Mouse (Mus musculus): ENCODE data around the gene Klf12. TPM values are rescaled to one million over a fixed set of nuclear protein-coding genes. Genes with fewer than 3 reads are reported as not detected.

Gene Klf12
- total RNA-seq, 2 experiments from 2014 or later, result 12.0 to 14.1 TPM

GRCm38 (mm10) chr14:100052876-100053275 is 231.6 kb downstream of the Klf12 start:
- no peak for DNase-seq (ENCODE audit: low spot score)

GRCm38 (mm10) chr14:100045431-100045830 is 239.0 kb downstream of the Klf12 start:
- no peak for DNase-seq (ENCODE audit: low spot score)

GRCm38 (mm10) chr14:100041823-100042222 is 242.7 kb downstream of the Klf12 start:
- DNase-seq (ENCODE audit: low spot score), result no peak

GRCm38 (mm10) chr14:100026671-100027070 is 257.8 kb downstream of the Klf12 start:
- DNase-seq (ENCODE audit: low spot score), result peak; percentile 10

GRCm38 (mm10) chr14:100017219-100017618 is 267.3 kb downstream of the Klf12 start:
- no peak for DNase-seq (ENCODE audit: low spot score)

GRCm38 (mm10) chr14:100010525-100010924 is 274.0 kb downstream of the Klf12 start:
- DNase-seq (ENCODE audit: low spot score), result no peak

GRCm38 (mm10) chr14:100009790-100010382 is 274.6 kb downstream of the Klf12 start:
- DNase-seq (ENCODE audit: low spot score), result peak; percentile 63

- peak; percentile 12 for DNase-seq (ENCODE audit: low spot score)
Measured at GRCm38 (mm10) chr14:99983510-99983909, 301.0 kb downstream of the Klf12 start.

- DNase-seq (ENCODE audit: low spot score), result no peak
Measured at GRCm38 (mm10) chr14:99981209-99981608, 303.3 kb downstream of the Klf12 start.

- no peak for DNase-seq (ENCODE audit: low spot score)
Measured at GRCm38 (mm10) chr14:99967920-99968319, 316.6 kb downstream of the Klf12 start.

- DNase-seq (ENCODE audit: low spot score), result no peak
Measured at GRCm38 (mm10) chr14:99960500-99961229, 323.8 kb downstream of the Klf12 start.

GRCm38 (mm10) chr14:99955133-99955532 is 329.3 kb downstream of the Klf12 start:
- no peak for DNase-seq (ENCODE audit: low spot score)

GRCm38 (mm10) chr14:99944221-99945108 is 340.0 kb downstream of the Klf12 start:
- DNase-seq (ENCODE audit: low spot score), result no peak

- DNase-seq (ENCODE audit: low spot score), result peak; percentile 21
Measured at GRCm38 (mm10) chr14:99943156-99943555, 341.3 kb downstream of the Klf12 start.

GRCm38 (mm10) chr14:99933456-99933855 is 351.0 kb downstream of the Klf12 start:
- DNase-seq (ENCODE audit: low spot score), result no peak

- peak; percentile 68 for DNase-seq (ENCODE audit: low spot score)
Measured at GRCm38 (mm10) chr14:99931879-99932278, 352.6 kb downstream of the Klf12 start.

- DNase-seq (ENCODE audit: low spot score), result no peak
Measured at GRCm38 (mm10) chr14:99911912-99912311, 372.6 kb downstream of the Klf12 start.

- DNase-seq (ENCODE audit: low spot score), result peak; percentile 78
Measured at GRCm38 (mm10) chr14:99910876-99911275, 373.6 kb downstream of the Klf12 start.

- DNase-seq (ENCODE audit: low spot score), result no peak
Measured at GRCm38 (mm10) chr14:99900902-99901301, 383.6 kb downstream of the Klf12 start.

GRCm38 (mm10) chr14:99898861-99899260 is 385.6 kb downstream of the Klf12 start:
- no peak for DNase-seq (ENCODE audit: low spot score)

GRCm38 (mm10) chr14:99894708-99895383 is 389.6 kb downstream of the Klf12 start:
- peak; percentile 67 for DNase-seq (ENCODE audit: low spot score)
